Mouse (Mus musculus): ENCODE data around the gene Irf4.

Gene Irf4

DNA sequence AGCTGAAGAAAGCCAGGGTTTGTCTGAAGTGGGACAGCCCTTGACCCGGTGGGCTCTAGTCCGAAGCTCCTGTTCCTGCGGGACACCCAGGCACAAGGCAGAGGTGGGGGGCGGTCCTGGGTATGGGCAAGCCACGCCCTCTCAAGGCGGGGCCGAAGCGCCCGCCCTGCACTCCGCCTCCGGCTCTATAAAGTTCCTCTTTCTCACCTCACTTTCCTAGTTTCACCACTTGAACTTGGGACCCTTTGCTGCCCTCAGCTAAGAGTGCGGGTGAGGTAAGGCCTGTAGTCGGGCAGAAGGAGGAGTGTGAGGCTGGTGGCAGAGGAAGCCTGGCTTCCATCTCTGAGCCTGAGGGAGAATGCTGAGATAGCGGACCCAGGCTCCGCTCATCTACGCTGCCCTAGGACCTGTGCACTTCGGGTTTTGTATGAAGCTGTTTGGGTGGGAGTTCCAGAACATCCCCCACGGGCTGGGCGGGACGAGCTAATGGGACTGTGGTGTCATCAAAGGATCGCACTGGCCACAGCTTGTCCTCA, at the start of gene Irf4:
Gene Irf4 (plus strand): TSS at position 206 of the 536 bp plus-strand sequence.
- no peak for DNase-seq (ENCODE audit: low read depth)

DNA sequence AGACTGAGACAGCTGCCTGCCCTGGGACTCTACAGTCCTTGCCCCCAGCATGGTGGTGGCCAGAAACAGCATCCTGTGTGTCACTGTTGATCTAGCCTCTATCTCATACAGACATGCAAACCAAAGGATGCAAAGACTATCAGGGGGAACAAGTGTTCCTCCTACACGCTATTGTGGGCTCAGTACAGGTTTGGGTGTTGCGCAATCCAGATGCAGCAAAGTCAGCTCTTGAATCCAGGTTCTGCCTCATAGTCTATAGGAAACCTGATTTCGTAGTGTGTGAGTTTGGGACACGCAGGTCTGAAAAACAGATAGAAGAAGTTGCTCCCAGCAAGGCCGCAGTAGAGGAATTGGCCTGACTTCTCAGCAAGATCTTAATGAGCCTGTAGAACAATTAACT, 46.3 kb upstream of the Irf4 start:
- no peak for DNase-seq (ENCODE audit: low read depth)

DNA sequence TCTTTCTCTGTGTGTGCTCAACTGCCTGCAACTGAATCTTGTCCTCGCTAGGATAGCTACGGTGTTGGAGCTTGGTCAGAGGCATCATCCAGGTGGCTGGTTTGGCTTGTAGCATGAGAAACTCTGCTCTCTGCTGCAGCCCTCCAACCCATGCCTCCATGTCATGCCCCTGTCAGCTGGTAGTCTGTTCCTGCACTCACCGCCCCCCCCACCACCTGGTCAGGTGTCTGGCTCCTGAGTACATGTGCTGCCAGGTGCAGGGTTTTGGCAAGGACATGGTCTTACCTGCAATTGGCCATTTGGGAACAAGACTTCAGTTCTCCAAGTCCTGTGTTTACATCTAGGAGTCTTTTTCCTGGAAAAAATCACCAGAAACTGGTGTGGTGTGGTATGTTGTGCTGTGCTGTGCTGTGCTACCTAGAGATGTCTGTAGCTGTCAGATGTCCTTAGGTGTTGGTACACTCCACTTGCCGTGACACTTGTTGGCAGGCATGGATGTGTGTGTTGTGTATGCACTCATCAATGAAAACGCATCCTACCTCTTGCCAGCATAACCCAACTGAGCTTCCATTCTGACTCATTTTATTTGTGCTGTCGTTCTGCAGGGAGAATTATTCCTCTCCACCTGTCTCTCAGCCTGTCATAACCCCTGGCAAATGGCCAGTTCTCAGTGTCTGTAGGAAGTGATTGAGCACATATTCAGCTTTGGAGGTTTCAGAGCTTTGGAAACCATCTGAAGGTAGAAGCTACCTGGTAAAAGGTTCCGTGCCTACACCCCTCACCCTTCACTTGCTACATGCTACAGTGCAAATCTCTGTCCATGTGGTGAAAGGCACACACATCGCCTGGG, 44.6 kb upstream of the Irf4 start:
- DNase-seq (ENCODE audit: low read depth) = no peak

DNA sequence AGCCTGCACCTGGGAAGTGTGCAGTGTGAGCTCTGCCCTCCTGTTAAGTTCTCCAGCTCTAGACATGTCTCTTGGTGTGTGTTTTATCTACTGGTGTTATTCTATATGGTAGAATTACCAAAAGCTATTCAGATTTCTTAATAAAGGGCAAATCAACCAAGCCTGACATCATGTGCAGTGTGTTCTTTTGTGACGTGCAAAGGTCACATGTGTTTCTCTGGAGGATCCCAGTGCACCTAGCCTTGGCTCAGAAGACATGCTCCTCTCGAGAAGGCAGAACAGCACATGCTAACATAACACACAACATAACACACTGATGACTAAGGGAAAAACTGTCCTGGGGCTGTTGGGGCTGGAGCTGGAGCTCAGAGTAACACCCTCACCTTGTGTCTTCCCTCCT, 38.0 kb upstream of the Irf4 start:
- DNase-seq (ENCODE audit: low read depth) = no peak

DNA sequence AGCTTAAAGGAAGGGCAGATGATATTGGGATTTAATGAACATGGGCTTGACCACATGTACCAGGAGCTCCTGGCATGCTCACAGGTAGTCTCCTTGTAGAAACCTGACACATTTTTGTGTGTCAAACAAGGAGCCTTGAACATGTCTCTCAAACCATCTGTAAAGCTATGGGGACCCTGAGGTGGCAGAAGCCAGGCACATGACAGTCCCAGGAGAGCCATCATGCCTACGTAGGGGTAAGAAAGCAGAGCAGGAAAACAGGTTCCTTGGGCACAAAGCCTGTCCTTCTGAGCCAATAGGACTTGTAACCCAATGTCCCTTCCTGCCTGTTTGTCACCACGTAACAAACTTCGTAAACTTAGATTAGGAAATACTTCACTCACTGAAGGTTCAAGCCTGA, 37.3 kb upstream of the Irf4 start:
- no peak for DNase-seq (ENCODE audit: low read depth)

DNA sequence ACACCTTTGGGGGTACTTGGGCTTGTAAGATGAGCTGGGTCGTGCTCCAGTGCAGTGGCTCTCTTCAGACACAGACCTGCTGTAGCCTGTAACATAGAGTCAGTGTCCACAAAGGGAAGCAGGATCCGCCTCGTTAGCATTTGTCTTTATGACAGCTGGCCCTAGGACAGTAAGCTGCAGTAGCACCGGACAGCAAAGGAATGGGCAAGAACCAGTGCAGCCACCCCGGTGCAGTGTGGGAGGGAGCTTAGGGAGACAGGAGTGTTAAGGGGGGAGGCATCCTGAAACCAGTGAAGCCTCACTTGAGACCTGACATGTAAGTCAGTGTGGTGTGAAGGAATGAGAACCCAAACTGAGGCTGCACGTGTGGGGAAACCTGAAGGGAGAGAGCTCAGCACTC, 36.7 kb upstream of the Irf4 start:
- DNase-seq (ENCODE audit: low read depth) = no peak

DNA sequence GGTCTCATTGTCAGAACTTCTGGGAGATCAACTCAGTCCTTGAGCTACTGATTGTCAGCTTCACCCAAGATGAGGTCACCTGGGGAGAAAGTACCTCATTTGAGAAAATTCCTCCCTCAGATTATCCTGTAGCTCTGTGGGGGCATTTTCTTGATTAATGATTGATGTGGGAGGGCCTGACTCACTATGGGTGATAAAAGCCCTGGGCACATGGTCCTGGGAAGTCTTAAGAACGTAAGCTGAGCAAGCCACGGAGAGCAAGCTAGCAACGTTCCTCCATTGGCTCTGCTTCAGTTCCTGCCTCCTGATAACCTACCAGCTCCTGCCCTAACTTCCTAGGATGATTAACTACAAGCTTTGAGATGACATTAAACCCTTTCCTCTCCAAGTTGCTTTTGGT, 35.4 kb upstream of the Irf4 start:
- no peak for DNase-seq (ENCODE audit: low read depth)

DNA sequence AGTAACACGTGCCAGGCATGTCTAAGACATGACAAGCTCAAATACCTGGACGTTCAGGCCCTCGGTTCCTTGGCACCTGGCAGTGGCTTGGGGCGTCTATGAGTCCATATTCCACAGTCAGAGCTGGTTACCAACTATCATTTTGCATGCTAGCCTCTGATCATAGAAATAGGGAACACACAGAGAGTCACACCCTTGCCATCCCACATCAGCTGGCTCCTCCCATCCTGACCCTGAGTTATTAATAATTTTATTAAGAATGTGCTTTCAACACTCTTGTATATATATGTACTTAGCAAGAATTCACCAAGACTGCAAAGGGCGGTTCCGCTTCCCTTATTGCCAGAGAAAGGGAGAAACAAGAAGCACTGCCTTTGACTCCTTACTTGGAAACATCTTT, 34.5 kb upstream of the Irf4 start:
- DNase-seq (ENCODE audit: low read depth) = no peak

DNA sequence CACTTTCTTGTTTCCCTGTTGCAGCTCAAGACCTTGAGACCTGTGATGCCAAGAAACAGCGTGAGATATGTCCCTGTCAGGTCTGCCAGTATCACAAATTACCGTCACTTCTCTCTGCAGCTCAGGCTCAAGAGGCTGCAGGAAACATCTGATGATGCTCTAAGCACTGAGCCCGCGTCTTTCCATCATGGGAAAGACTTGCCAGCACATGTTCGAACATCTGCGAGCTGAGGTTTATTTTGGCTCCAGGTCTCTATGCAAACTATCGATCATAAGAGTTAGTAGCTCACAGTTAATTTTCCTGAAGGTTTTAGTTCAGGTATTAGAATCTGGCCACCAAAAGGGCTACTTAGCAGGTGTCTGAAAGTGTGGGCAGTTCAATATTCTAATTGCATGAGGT, 34.0 kb upstream of the Irf4 start:
- no peak for DNase-seq (ENCODE audit: low read depth)

DNA sequence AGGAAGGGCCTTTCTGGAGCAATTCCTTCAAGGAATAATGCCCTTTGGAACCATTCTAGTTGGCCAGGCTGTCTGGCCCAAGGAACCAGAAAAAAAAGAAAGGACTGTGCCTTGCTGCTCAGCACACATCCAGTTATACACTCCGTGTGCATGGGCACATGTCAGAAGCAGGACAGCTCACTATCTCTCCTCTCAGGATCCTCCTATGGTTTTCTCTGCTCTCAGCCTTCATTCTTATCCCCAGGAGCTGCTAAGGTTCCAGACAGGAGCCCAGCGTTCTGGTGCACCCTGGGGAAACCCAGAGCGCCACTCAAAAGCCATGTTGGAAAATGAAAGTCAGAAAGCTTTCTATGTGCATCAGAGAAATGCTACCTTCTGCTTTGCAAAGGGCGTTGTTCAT, 33.5 kb upstream of the Irf4 start:
- DNase-seq (ENCODE audit: low read depth) = no peak

DNA sequence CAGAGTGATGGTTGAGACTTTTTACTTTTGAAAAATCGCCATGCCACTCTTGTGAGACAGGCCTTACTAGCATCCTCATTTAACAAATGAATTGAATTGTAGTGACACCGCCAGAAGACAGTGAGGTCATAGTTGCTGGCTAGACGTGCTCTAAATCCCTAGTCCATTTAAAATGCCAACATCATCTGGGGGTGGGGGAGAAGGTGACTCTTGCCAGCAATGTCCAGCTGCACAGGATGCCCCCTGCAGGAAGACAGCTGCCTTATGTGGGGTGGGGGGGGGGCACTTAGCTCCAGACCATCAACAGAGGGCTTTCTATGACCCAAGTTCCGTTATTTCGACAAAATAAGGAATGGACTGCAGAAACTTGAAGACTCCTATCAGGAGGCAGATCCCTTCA, 32.4 kb upstream of the Irf4 start:
- DNase-seq (ENCODE audit: low read depth) = no peak

DNA sequence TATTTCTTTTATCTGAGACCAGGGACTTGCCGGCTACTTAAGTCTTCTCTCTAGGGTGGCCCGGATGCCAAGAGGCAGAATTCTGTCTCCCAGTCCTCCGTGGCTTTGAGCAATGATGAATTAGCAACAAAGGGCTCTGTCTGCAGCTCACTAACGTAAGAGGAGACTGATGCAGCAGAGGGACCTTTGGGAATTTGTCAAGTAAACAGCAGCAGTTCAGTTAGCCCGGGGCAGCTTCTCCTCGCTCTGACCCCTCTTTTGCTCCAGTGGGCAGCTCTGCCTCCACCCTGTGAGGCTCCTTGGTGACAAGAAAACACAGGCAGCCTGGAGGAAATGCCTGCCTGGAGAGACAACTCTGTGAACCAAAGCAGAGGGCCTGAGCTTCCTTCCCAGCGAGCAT, 26.4 kb upstream of the Irf4 start:
- no peak for DNase-seq (ENCODE audit: low read depth)

DNA sequence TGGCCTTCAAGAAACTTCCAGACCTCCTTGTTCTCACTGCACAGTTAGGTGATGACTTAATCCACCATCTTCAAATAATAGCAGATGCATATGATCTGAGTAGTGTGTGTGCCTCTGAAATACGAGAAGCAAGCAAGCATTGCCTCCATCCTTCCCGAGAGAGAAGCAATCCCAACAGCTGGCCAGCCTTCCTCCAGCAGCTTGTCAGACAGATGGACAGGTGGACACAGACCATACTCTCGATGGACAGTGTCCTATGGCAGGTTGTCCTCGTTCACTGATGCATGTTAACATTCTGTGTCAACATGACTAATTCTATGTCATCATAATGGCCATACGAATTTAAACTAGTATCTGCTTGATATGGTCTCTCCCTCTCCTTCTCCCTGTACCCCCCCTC, 25.8 kb upstream of the Irf4 start:
- DNase-seq (ENCODE audit: low read depth) = no peak

DNA sequence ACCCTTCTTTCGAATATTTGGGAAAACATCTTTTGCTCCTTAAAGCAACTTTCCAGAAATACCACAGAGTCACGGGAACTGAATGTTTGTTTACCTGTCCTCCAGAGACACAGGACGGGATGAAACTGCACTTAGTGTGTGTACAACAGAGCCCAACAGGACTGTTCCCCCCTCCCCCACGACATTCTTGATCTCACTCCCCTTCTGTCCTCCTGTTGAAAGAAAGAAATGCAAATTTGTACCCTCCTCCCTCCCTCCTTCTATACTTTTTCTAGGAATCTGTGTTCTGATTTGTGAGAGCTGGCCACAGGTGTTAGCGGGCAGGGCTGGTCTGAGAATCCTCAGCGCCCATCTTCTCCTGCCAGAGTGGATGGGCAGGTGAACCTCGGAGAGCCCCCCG, 25.2 kb upstream of the Irf4 start:
- no peak for DNase-seq (ENCODE audit: low read depth)

DNA sequence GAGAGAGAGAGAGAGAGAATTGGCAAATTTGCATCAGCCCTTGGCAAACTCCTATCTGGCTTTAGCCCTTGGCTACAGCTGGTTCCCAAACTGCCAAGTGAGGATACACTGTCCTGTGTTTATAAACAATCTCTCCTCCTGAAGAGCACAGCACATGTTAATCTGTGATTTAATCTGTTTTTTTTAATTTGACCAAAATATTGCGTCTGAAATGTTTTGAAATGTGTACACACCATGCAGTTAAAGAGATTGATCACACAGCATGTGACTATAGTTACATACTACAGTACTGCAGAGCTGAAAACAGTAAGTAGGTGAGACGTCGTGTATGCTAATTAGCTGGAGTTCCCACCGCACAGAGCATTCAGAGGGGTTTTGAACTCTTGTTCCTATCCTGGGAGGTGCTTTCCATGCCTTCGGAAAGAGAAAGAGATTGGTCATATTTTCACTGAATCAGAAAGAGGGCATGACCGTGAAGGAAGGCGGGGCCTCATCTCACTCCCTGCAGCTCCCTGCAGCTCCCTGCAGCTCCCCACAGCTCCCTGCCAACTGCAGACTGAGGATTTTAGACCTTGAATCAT, 24.2 kb upstream of the Irf4 start:
- no peak for DNase-seq (ENCODE audit: low read depth)

DNA sequence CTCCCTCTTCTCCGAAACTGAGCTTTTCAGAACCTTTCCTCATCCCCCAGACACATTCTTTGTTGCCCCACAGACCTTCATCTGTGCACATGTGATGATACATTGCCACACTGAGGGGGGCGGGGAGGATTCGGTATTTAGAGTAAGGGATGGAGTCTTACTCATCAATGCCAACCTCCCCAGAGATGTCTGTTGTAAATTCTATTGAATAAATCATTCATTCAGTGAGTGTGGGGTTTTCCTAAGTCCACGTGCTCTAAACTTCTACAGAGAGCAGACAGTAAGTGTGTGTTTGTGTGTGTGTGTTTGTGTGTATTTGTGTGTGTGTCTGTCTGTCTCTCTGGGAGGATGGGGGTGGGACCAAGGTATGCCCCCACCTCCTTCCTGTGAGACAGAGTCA, 22.1 kb upstream of the Irf4 start:
- DNase-seq (ENCODE audit: low read depth) = no peak

DNA sequence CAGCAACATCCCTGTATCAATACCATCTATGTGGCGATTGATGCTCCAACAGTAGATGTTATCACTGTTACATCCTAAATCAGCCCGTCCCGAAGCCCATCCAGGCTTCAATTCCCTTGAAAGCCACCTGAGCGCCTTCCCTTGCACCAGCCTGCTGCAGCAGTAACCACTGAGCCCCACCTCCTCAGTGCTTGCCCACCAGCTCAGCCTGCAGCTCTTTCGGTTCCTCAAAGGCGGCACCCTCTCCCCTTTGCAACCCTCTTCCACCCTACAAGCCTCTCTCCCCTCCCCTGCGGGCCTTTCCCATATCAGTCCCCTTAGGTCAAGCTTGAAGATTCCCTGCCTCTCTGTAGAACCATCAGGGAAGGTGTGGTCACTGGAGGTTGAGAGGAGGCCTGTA, 20.9 kb upstream of the Irf4 start:
- no peak for DNase-seq (ENCODE audit: low read depth)

DNA sequence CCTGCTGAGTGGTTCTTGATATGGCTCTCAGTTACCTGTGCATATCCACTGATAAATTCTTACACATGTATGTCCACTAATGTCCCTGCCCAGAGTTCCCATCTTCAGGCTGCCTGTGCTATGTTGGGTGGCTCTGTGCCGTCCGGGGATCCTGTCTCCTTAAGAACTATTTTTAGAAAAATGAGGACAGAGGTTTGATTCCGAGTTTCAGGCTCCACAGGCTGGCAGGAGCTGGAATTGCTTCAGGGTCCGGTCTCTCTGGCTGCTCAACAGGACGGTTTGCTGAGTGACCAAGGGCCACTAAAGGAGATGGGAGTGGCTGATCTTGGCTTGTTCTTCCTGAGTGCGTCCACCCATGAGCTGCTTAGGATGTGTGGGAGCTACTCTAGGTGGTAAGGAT, 19.8 kb upstream of the Irf4 start:
- no peak for DNase-seq (ENCODE audit: low read depth)

DNA sequence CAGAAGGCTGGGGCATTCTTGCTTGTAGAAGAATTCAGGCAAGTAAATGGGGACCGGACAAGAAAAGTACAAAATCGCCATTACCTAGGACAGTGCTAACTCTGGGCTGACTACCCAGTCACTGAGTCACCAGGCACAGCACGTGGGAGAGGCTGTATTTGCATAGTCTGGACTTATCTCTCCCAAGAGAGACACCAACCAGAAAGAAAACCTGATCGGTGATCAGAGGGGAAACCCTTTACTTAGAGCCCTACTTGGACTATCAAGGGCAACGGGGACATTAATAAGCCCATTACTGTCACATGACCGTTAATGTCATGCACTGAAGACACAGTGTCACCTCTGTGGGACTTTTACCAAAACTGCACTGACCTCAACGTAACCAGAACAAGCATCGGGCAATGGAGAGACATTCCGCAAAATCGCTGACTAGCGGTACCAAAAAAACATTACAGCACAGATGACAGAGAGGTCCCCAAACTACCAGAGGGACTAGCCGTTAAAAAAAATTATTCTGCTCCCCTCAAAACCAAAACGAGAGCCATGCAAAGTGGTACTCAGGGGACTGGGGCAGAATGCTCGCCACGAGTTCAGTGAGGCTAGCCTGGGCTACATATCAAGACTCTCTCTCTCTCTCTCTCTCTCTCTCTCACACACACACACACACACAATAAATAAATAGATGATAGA, 18.8 kb upstream of the Irf4 start:
- no peak for DNase-seq (ENCODE audit: low read depth)

DNA sequence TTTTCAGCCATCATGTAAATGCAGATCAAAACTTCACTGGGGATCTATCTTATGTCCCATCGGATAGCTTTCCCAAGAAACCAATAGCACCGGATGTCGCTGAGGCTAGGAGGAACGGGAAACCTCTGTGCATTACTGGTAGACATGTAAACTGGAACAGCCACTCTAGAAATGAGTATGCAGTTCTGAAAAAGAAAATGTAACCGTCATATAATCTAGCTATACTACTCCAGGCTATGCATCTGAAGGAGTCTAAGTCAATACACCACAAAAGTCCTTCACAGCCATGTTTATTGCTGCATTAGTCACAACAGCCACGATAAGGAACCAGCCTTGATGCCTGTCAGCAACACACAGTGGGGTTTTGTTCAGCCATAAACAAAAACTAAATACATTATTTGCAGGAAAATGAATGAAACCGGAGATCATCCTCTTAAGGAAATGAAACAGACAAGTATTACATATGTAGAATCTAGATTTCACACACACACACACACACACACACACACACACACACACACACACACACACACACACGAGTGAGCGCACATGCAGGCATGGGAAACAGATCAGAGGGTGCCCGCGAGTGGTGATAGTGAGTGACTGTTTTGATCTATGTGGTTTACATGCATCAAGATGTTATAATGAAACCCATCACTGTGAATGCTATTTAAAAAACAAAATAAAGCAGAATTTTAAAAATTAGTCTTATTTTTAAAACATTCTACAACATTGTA, 16.1 kb upstream of the Irf4 start:
- DNase-seq (ENCODE audit: low read depth) = no peak

DNA sequence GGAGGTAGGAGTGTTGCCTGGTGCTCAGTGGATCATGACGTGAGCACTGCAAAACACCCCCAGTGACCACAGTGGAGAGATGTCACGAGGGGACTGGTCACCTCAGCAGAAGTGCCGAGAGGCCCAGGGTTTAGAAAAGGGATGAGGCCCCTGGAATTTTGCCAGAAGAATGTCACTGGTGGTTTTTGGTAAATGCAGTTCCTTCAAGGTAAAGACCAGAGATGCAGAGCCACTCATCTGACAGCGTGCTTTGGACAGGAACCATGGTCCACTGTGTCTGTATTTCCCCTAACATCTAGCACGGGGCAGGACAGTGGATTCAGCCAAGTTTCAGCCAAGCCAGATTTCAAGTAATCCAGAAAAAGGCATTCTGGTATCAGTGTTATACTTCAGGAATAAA, 12.3 kb upstream of the Irf4 start:
- no peak for DNase-seq (ENCODE audit: low read depth)

DNA sequence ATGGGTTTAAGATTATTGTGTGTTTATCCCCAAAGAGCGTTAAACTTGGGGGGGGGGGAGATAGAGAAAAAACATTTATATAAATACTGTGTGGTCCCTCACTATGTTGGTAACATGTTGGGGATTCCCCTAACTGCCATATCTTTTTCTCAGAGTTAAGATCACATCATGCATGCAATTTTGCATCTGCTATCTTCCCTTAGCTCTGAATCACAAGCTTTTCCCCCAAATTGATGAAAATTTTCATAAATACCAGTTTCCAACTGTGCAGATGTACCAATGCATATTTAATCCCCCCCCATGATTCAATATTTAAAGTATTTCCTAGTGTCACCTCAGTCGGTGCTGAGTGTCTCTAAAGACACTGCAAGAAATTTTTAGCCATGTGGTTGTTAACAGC, 11.8 kb upstream of the Irf4 start:
- no peak for DNase-seq (ENCODE audit: low read depth)

Measured in 416B (cell line).